Mouse (Mus musculus) bone marrow macrophage, adult 2 months (primary cell): ENCODE results near the gene Rab3il1.

Experiments
- CTCF ChIP-seq: IDR thresholded peaks from 2 replicates; pipeline ENCODE4 v1.5.1; 2012; ENCODE audit warnings: low read depth, mild to moderate bottlenecking, low read length, moderate library complexity
- POLR2A ChIP-seq: IDR thresholded peaks from 2 replicates; pipeline ENCODE4 v1.6.1; 2012; ENCODE audit warnings: mild to moderate bottlenecking, low read depth, low read length, borderline replicate concordance

DNA sequence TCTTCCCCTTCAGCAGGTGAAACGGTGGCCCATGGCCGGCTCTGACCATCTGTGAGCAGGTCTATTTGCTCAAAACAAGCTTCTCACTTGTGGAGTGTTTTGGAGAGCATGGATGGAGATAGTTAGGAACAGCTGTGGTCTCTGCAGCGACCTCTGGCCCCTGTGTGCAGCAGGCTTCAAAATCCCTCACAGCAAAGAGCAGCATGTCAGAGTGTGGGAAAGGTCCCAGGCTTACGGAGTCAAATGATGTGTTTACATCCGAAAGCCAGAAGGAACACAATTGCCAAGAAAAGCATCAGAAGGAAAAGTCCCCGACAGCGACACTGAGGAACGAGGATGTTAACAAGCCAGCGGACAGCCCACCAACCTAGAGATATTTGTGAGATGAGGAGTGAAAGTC lies 84.0 kb downstream of the Rab3il1 start:
- TF ChIP-seq POLR2A (no peak), CTCF (no peak)
